Mouse (Mus musculus): ENCODE data around the gene Cdh1. TPM values are rescaled to one million over a fixed set of nuclear protein-coding genes. Genes with fewer than 3 reads are reported as not detected.
A peak's percentile ranks its signal among the peaks of the same experiment; 100 is the strongest.

The Cdh1 gene
- polyA plus RNA-seq, 1 experiment from 2014 or later, result 152 TPM

- Histone ChIP-seq H3K9ac (no peak overlapping the region), H3K36me3 (no peaks in the 10 kb centered on the region), H3K4me1 (replicated peaks) (peaks cover 47% of the 10 kb centered on the region), H3K9me3 (no peaks in the 10 kb centered on the region), H3K27ac (no peak overlapping the region), H3K4me3 (replicated peaks) (no peak overlapping the region), H3K27me3 (replicated peaks) (no peaks in the 10 kb centered on the region), H3K4me2 (replicated peaks) (no peak overlapping the region)
- no peak for ATAC-seq
- WGBS, result 63% methylated on average over 5 of the region's 5 CpGs
These were observed 28.8 kb downstream of the Cdh1 start for GRCm38 (mm10) chr8:106631904-106632303.

- Histone ChIP-seq H3K36me3 (no peaks in the 10 kb centered on the region), H3K4me3 (replicated peaks) (no peak overlapping the region), H3K9ac (no peak overlapping the region), H3K4me2 (replicated peaks) (peak overlapping the region; percentile 31), H3K4me1 (replicated peaks) (peaks cover 48% of the 10 kb centered on the region), H3K9me3 (no peaks in the 10 kb centered on the region), H3K27ac (peak overlapping the region; percentile 68), H3K27me3 (replicated peaks) (no peaks in the 10 kb centered on the region)
- peak; percentile 68 for ATAC-seq
- 28% methylated on average over 8 of the region's 8 CpGs for WGBS
These were observed 29.5 kb downstream of the Cdh1 start for GRCm38 (mm10) chr8:106632650-106633049.

GRCm38 (mm10) chr8:106633361-106634158 is 30.4 kb downstream of the Cdh1 start:
- Histone ChIP-seq H3K4me1 (replicated peaks) (peaks cover 54% of the 10 kb centered on the region), H3K27ac (peak overlapping the region; percentile 54), H3K4me3 (replicated peaks) (no peak overlapping the region), H3K4me2 (replicated peaks) (peak overlapping the region; percentile 42), H3K36me3 (no peaks in the 10 kb centered on the region), H3K9ac (no peak overlapping the region), H3K9me3 (no peaks in the 10 kb centered on the region), H3K27me3 (replicated peaks) (no peaks in the 10 kb centered on the region)
- 53% methylated on average over 17 of the region's 17 CpGs for WGBS
- ATAC-seq, result peak; percentile 80

- 15% methylated on average over 5 of the region's 5 CpGs for WGBS
- H3K27ac ChIP-seq, result peak overlapping the region; percentile 8; the same call in 1 of the 2 replicates
These were observed 32.1 kb downstream of the Cdh1 start for GRCm38 (mm10) chr8:106635284-106635683.

GRCm38 (mm10) chr8:106637446-106637845 is 34.3 kb downstream of the Cdh1 start:
- Histone ChIP-seq H3K4me3 (replicated peaks) (no peak overlapping the region), H3K27me3 (replicated peaks) (no peaks in the 10 kb centered on the region), H3K4me2 (replicated peaks) (no peak overlapping the region), H3K36me3 (no peaks in the 10 kb centered on the region), H3K9ac (no peak overlapping the region), H3K27ac (no peak overlapping the region), H3K4me1 (replicated peaks) (peaks cover 49% of the 10 kb centered on the region), H3K9me3 (no peaks in the 10 kb centered on the region)
- 82% methylated on average over 4 of the region's 4 CpGs for WGBS
- ATAC-seq, result no peak

More at GRCm38 (mm10) chr8:106635284-106635683, 32.1 kb downstream of the Cdh1 start:
- Histone ChIP-seq H3K4me2 (replicated peaks) (no peak overlapping the region), H3K9ac (no peak overlapping the region), H3K36me3 (no peaks in the 10 kb centered on the region), H3K4me1 (replicated peaks) (peaks cover 46% of the 10 kb centered on the region), H3K4me3 (replicated peaks) (no peak overlapping the region), H3K9me3 (no peaks in the 10 kb centered on the region), H3K27me3 (replicated peaks) (no peaks in the 10 kb centered on the region)
- ATAC-seq, result no peak

GRCm38 (mm10) chr8:106638768-106639295 is 35.7 kb downstream of the Cdh1 start:
- Histone ChIP-seq H3K9ac (no peak overlapping the region), H3K4me2 (replicated peaks) (0 out of 2 replicates have a peak overlapping the region, but pooled peaks have one; percentile 7), H3K4me3 (replicated peaks) (no peak overlapping the region), H3K36me3 (no peaks in the 10 kb centered on the region), H3K27ac (no peak overlapping the region), H3K27me3 (replicated peaks) (no peaks in the 10 kb centered on the region), H3K9me3 (no peaks in the 10 kb centered on the region), H3K4me1 (replicated peaks) (peaks cover 41% of the 10 kb centered on the region)
- WGBS, result 69% methylated on average over 7 of the region's 7 CpGs
- ATAC-seq, result no peak

- no peaks in the 10 kb centered on the region for H3K27me3 ChIP-seq (replicated peaks)
- 87% methylated on average over 7 of the region's 7 CpGs for WGBS
- peaks cover 37% of the 10 kb centered on the region for H3K4me1 ChIP-seq (replicated peaks)
- H3K4me2 ChIP-seq (replicated peaks), result no peak overlapping the region
- no peak overlapping the region for H3K4me3 ChIP-seq (replicated peaks)
- H3K27ac ChIP-seq, result no peak overlapping the region
- no peak overlapping the region for H3K9ac ChIP-seq
- H3K9me3 ChIP-seq, result no peaks in the 10 kb centered on the region
- H3K36me3 ChIP-seq, result no peaks in the 10 kb centered on the region
- ATAC-seq, result no peak
These were observed 37.1 kb downstream of the Cdh1 start for GRCm38 (mm10) chr8:106640212-106640611.

- H3K36me3 ChIP-seq, result no peaks in the 10 kb centered on the region
- H3K27ac ChIP-seq, result no peak overlapping the region
- no peaks in the 10 kb centered on the region for H3K27me3 ChIP-seq (replicated peaks)
- no peak overlapping the region for H3K9ac ChIP-seq
- H3K9me3 ChIP-seq, result no peaks in the 10 kb centered on the region
- no peak overlapping the region for H3K4me3 ChIP-seq (replicated peaks)
- H3K4me1 ChIP-seq (replicated peaks), result peaks cover 32% of the 10 kb centered on the region
- no peak for ATAC-seq
- WGBS, result 64% methylated on average over 5 of the region's 5 CpGs
- H3K4me2 ChIP-seq (replicated peaks), result no peak overlapping the region
These were observed 37.8 kb downstream of the Cdh1 start for GRCm38 (mm10) chr8:106640921-106641320.

GRCm38 (mm10) chr8:106642172-106642571 is 39.0 kb downstream of the Cdh1 start:
- Histone ChIP-seq H3K4me3 (replicated peaks) (no peak overlapping the region), H3K27me3 (replicated peaks) (no peaks in the 10 kb centered on the region), H3K9ac (no peak overlapping the region), H3K36me3 (no peaks in the 10 kb centered on the region), H3K4me2 (replicated peaks) (no peak overlapping the region), H3K27ac (no peak overlapping the region), H3K9me3 (no peaks in the 10 kb centered on the region), H3K4me1 (replicated peaks) (peaks cover 27% of the 10 kb centered on the region)
- no peak for ATAC-seq
- 67% methylated on average over 2 of the region's 2 CpGs for WGBS

GRCm38 (mm10) chr8:106643100-106643499 is 39.9 kb downstream of the Cdh1 start:
- no peak overlapping the region for H3K9ac ChIP-seq
- WGBS, result 73% methylated on average over 4 of the region's 4 CpGs
- peaks cover 22% of the 10 kb centered on the region for H3K4me1 ChIP-seq (replicated peaks)
- ATAC-seq, result no peak
- H3K9me3 ChIP-seq, result no peaks in the 10 kb centered on the region
- H3K4me2 ChIP-seq (replicated peaks), result no peak overlapping the region
- H3K27me3 ChIP-seq (replicated peaks), result no peaks in the 10 kb centered on the region
- H3K4me3 ChIP-seq (replicated peaks), result no peak overlapping the region
- H3K27ac ChIP-seq, result no peak overlapping the region
- no peaks in the 10 kb centered on the region for H3K36me3 ChIP-seq

- no peaks in the 10 kb centered on the region for H3K36me3 ChIP-seq
- peaks cover 16% of the 10 kb centered on the region for H3K4me1 ChIP-seq (replicated peaks)
- H3K27me3 ChIP-seq (replicated peaks), result no peaks in the 10 kb centered on the region
- WGBS, result 75% methylated on average over 3 of the region's 3 CpGs
- no peak for ATAC-seq
- no peak overlapping the region for H3K9ac ChIP-seq
- H3K4me3 ChIP-seq (replicated peaks), result no peak overlapping the region
- H3K9me3 ChIP-seq, result no peaks in the 10 kb centered on the region
- H3K4me2 ChIP-seq (replicated peaks), result no peak overlapping the region
- no peak overlapping the region for H3K27ac ChIP-seq
These were observed 41.8 kb downstream of the Cdh1 start for GRCm38 (mm10) chr8:106644957-106645356.

- no peak for ATAC-seq
- Histone ChIP-seq H3K27me3 (replicated peaks) (no peaks in the 10 kb centered on the region), H3K4me1 (replicated peaks) (peaks cover 11% of the 10 kb centered on the region), H3K27ac (peak overlapping the region; percentile 45; the same call in 1 of the 2 replicates), H3K4me3 (replicated peaks) (no peak overlapping the region), H3K9ac (no peak overlapping the region), H3K36me3 (no peaks in the 10 kb centered on the region), H3K9me3 (no peaks in the 10 kb centered on the region), H3K4me2 (replicated peaks) (no peak overlapping the region)
- WGBS, result 37% methylated on average over 2 of the region's 2 CpGs
These were observed 43.0 kb downstream of the Cdh1 start for GRCm38 (mm10) chr8:106646153-106646552.

- H3K9ac ChIP-seq, result no peak overlapping the region
- peak overlapping the region; percentile 45; the same call in 1 of the 2 replicates for H3K27ac ChIP-seq
- peaks cover 9% of the 10 kb centered on the region for H3K4me1 ChIP-seq (replicated peaks)
- ATAC-seq, result no peak
- H3K4me2 ChIP-seq (replicated peaks), result no peak overlapping the region
- 55% methylated on average over 5 of the region's 5 CpGs for WGBS
- no peaks in the 10 kb centered on the region for H3K27me3 ChIP-seq (replicated peaks)
- no peaks in the 10 kb centered on the region for H3K36me3 ChIP-seq
- no peak overlapping the region for H3K4me3 ChIP-seq (replicated peaks)
- no peaks in the 10 kb centered on the region for H3K9me3 ChIP-seq
These were observed 43.6 kb downstream of the Cdh1 start for GRCm38 (mm10) chr8:106646731-106647130.
